In the genomic region with DNA sequence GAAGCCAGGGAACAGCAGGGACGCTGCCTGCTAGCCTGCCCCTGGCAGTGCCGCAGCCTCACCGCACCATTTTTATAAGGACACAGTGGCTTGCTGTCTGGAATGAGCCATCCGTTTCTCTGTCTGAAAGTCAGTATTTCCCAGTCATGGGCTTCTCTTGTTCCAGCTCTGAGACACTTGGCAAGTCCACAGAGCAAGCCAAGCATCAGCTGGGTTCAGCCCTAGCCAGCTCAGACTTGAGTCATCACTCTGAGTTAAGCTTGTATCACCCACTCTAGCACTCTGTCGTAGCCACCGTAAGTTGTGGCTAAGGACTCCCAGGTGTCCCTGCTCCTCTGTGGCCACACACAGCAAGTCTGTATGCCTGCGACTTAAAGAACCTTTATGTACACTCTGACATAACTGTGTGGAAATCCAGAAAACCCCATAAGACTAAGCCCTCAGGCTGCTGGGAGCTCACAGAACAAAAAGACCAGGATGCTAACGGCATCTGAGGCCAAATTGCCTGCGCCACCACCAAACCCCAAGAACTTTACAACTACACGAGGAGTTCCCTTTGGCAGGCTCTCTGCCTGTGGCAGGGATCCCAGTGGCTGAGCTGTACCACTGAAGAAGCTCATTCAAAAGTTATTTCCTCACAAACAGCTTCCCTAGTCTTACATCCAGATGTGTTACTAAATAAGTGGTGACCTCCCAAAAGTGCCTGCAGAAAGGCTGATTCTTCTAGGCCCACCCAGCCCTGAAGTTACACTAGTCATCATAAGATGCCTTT, we compare ENCODE assay signal across 8 mouse cellular contexts.
DNase-seq lines count a peak whose midpoint lies in the region; ATAC-seq and TF ChIP-seq lines count a peak whose summit lies in the region.

No protein-coding gene starts in this region.

- H3K4me3 ChIP-seq in intestine, embryonic 16.5 days (ENCODE audit: low read length), result no peak overlapping the region
- no peak overlapping the region for H3K4me3 ChIP-seq in intestine, embryonic 15.5 days (replicated peaks)
- H3K4me3 ChIP-seq in limb, embryonic 15.5 days, result no peak overlapping the region
- no peak overlapping the region for H3K4me3 ChIP-seq in hindbrain, embryonic 11.5 days (ENCODE audit: low read depth, low read length)

- H3K4me1 ChIP-seq in intestine, embryonic 16.5 days (ENCODE audit: control insufficient read depth, insufficient read depth, low read length), result peaks cover 8% of the 10 kb centered on the region; the same call in 1 of the 2 replicates
- peaks cover 13% of the 10 kb centered on the region; the same call in 1 of the 2 replicates for H3K4me1 ChIP-seq in intestine, embryonic 15.5 days (replicated peaks)
- H3K4me1 ChIP-seq in limb, embryonic 15.5 days, result peaks cover 57% of the 10 kb centered on the region
- H3K4me1 ChIP-seq in hindbrain, embryonic 11.5 days (replicated peaks; ENCODE audit: control insufficient read depth, insufficient read depth, low read length), result no peaks in the 10 kb centered on the region

- no peak overlapping the region for H3K4me2 ChIP-seq in intestine, embryonic 16.5 days (ENCODE audit: low read depth, low read length)
- H3K4me2 ChIP-seq in intestine, embryonic 15.5 days (replicated peaks), result no peak overlapping the region
- no peak overlapping the region; the same call in 1 of the 2 replicates for H3K4me2 ChIP-seq in limb, embryonic 15.5 days
- H3K4me2 ChIP-seq in hindbrain, embryonic 11.5 days (replicated peaks; ENCODE audit: low read depth, low read length), result no peak overlapping the region

- peak overlapping the region; percentile 5; the same call in 1 of the 2 replicates for H3K27ac ChIP-seq in intestine, embryonic 16.5 days (ENCODE audit: low read length)
- no peak overlapping the region for H3K27ac ChIP-seq in intestine, embryonic 15.5 days
- peak overlapping the region; percentile 80 for H3K27ac ChIP-seq in limb, embryonic 15.5 days
- no peak overlapping the region for H3K27ac ChIP-seq in hindbrain, embryonic 11.5 days (ENCODE audit: low read depth, low read length)

- WGBS in intestine, embryonic 16.5 days, result 80% methylated on average over 10 of the region's 10 CpGs
- WGBS in intestine, embryonic 15.5 days, result 75% methylated on average over 10 of the region's 10 CpGs
- 35% methylated on average over 10 of the region's 10 CpGs for WGBS in limb, embryonic 15.5 days
- 92% methylated on average over 10 of the region's 10 CpGs for WGBS in hindbrain, embryonic 11.5 days

- H3K36me3 ChIP-seq in intestine, embryonic 16.5 days (ENCODE audit: control insufficient read depth, insufficient read depth, low read length), result no peaks in the 10 kb centered on the region
- H3K36me3 ChIP-seq in intestine, embryonic 15.5 days, result no peaks in the 10 kb centered on the region
- no peaks in the 10 kb centered on the region for H3K36me3 ChIP-seq in limb, embryonic 15.5 days
- H3K36me3 ChIP-seq in hindbrain, embryonic 11.5 days (ENCODE audit: control insufficient read depth, insufficient read depth, low read length), result 0 out of 2 replicates have a peak, but pooled peaks cover 3% of the 10 kb centered on the region

- POLR2A ChIA-PET in Patski (lab: Charles Lee), result interaction anchor here (0.5 kb wide), 1 partner anchor 12 kb away, joined by 3 read pairs; no protein-coding TSS in a partner anchor

- no peaks in the 10 kb centered on the region for H3K9me3 ChIP-seq in intestine, embryonic 16.5 days (ENCODE audit: control insufficient read depth, low read length)
- no peaks in the 10 kb centered on the region for H3K9me3 ChIP-seq in intestine, embryonic 15.5 days
- no peaks in the 10 kb centered on the region for H3K9me3 ChIP-seq in limb, embryonic 15.5 days
- no peaks in the 10 kb centered on the region for H3K9me3 ChIP-seq in hindbrain, embryonic 11.5 days (ENCODE audit: control insufficient read depth, low read length)

- CTCF ChIA-PET in Patski (lab: Charles Lee), result interaction anchor here (1.0 to 2.0 kb wide), 7 partner anchors 9 to 255 kb away, joined by 3 to 8 read pairs (median 4); no protein-coding TSS in a partner anchor

- in situ Hi-C loops in Patski (cut with MboI; ENCODE audit: low pct_unique_long_range_greater_than_20kb), result no loop called here

- H3K27me3 ChIP-seq in intestine, embryonic 16.5 days (replicated peaks; ENCODE audit: control insufficient read depth, insufficient read depth, low read length), result no peaks in the 10 kb centered on the region
- no peaks in the 10 kb centered on the region for H3K27me3 ChIP-seq in intestine, embryonic 15.5 days (replicated peaks)
- H3K27me3 ChIP-seq in Patski, result no peaks in the 10 kb centered on the region
- no peaks in the 10 kb centered on the region for H3K27me3 ChIP-seq in limb, embryonic 15.5 days
- no peaks in the 10 kb centered on the region for H3K27me3 ChIP-seq in hindbrain, embryonic 11.5 days (ENCODE audit: control insufficient read depth, insufficient read depth, low read length)

- no peak for TF ChIP-seq CTCF in Patski (IDR thresholded peaks at IDR 0.05)

- no peak for DNase-seq in Patski (ENCODE audit: low read depth, low spot score)
- peak; percentile 98 for DNase-seq in heart, adult 11 months
- DNase-seq in testis, postnatal 10 days (ENCODE audit: low spot score), result peak; percentile 66
- DNase-seq in embryo, embryonic 10 days (ENCODE audit: low spot score), result no peak
- no peak for DNase-seq in hindbrain, embryonic 11.5 days (ENCODE audit: low spot score)

- ATAC-seq in intestine, embryonic 16.5 days, result no peak
- no peak for ATAC-seq in intestine, embryonic 15.5 days
- peak; percentile 96 for ATAC-seq in Patski
- peak; percentile 72 for ATAC-seq in limb, embryonic 15.5 days (ENCODE audit: insufficient number of reproducible peaks, low FRiP score, low TSS enrichment, low read depth)
- ATAC-seq in hindbrain, embryonic 11.5 days (ENCODE audit: low FRiP score), result no peak

- no peak overlapping the region for H3K9ac ChIP-seq in intestine, embryonic 16.5 days (ENCODE audit: low read depth, low read length)
- H3K9ac ChIP-seq in intestine, embryonic 15.5 days, result no peak overlapping the region
- H3K9ac ChIP-seq in limb, embryonic 15.5 days, result no peak overlapping the region
- H3K9ac ChIP-seq in hindbrain, embryonic 11.5 days (ENCODE audit: low read depth, low read length), result no peak overlapping the region

Comparison
In these comparisons a context has a peak if more than half of its experiments do, and no peak if none do; other contexts are left out.
1. H3K27ac ChIP-seq: peak in intestine, embryonic 16.5 days (single experiment) and limb, embryonic 15.5 days (single experiment); none in intestine, embryonic 15.5 days (single experiment) and hindbrain, embryonic 11.5 days (single experiment).
2. ATAC-seq: peak in Patski (single experiment) and limb, embryonic 15.5 days (single experiment); none in intestine, embryonic 16.5 days (single experiment), intestine, embryonic 15.5 days (single experiment) and hindbrain, embryonic 11.5 days (single experiment).
3. DNase-seq: peak in heart, adult 11 months (single experiment) and testis, postnatal 10 days (single experiment); none in Patski (single experiment), embryo, embryonic 10 days (single experiment) and hindbrain, embryonic 11.5 days (single experiment).